Mouse (Mus musculus): ENCODE results near the gene Tedc2. TPM values are rescaled to one million over a fixed set of nuclear protein-coding genes. Genes with fewer than 3 reads are reported as not detected.

Tedc2 gene
- total RNA-seq, 2 experiments from 2014 or later = 1.4 to 1.9 TPM

- no peak for DNase-seq
These were observed 26.9 kb downstream of the Tedc2 start for GRCm38 (mm10) chr17:24193769-24194168.

- no peak for DNase-seq
These were observed 27.4 kb downstream of the Tedc2 start for GRCm38 (mm10) chr17:24193268-24193667.

DNA sequence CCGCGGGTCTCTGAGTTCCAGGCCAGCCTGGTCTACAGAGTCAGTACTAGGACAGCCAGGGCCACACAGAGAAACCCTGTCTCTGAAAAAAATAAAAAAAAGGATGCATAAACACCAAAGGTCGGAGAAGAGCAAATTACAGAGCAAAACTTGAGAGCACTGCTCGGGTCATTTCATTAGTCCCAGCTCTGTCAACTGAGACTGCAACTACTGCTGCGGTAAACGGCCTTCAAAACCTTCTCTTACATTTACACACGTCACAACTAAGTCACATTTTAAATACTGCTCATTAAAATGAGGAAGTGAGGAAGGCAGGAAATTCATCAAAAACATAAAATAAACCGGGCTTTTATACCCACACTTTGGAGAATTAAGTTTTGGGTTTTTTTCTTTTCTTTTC is 27.8 kb downstream of the Tedc2 start:
- no peak for DNase-seq

GRCm38 (mm10) chr17:24191481-24191880 is 29.2 kb downstream of the Tedc2 start:
- DNase-seq = peak; percentile 43

- DNase-seq = no peak
These were observed 29.7 kb downstream of the Tedc2 start for GRCm38 (mm10) chr17:24190934-24191333.

- DNase-seq = no peak
These were observed 46.4 kb downstream of the Tedc2 start for GRCm38 (mm10) chr17:24174259-24174658.

- DNase-seq = no peak
These were observed 47.2 kb downstream of the Tedc2 start for GRCm38 (mm10) chr17:24173423-24173822.

GRCm38 (mm10) chr17:24171738-24172137 is 48.9 kb downstream of the Tedc2 start:
- no peak for DNase-seq

DNA sequence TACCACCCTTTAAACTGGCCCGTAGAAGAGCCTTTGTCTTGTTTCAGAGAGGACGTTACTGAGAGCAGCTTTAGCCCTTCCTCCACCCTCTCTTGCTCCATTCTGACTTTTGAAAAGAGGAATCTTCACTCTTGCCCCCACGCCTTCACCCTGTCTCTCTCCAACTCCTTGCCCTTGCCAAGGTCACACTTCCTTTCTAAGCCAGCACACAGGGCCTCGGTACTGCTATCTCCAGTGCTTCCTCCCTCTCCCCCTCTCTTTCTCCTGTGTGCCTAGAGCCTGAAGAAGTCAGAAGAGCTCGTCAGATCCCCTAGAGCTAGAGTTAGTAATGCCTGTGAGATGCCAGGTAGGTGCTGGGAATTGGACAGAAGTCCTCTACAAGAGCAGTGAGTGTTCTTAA is 49.9 kb downstream of the Tedc2 start:
- no peak for DNase-seq

DNA sequence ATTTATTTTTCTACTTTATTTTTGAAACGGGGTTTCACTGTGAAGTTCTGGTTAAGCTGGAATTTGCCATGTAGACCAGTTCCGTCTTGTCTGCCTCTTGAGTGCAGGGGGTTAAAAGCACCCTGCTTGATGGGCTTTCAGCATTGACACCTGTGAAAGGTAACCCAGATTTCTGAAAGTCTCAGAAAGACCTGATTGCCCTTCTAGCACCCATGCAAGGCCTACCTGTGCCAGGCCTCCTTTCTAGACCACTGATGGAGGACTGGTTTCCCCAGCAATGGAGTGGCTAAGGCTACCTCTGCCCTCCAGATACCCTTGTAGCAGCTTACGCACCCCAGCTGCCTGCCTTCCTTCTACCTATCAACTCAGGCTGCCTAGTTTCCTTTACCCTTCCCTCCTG is 50.5 kb downstream of the Tedc2 start:
- no peak for DNase-seq

- DNase-seq = peak; percentile 91
These were observed 51.2 kb downstream of the Tedc2 start, which contains the start of gene Atp6v0c for GRCm38 (mm10) chr17:24169317-24170065. Gene Atp6v0c, minus strand, starts transcription at chr17:24169702.

GRCm38 (mm10) chr17:24168590-24169277 is 51.9 kb downstream of the Tedc2 start:
- DNase-seq = peak; percentile 57

GRCm38 (mm10) chr17:24167891-24168505 is 52.7 kb downstream of the Tedc2 start:
- no peak for DNase-seq

DNA sequence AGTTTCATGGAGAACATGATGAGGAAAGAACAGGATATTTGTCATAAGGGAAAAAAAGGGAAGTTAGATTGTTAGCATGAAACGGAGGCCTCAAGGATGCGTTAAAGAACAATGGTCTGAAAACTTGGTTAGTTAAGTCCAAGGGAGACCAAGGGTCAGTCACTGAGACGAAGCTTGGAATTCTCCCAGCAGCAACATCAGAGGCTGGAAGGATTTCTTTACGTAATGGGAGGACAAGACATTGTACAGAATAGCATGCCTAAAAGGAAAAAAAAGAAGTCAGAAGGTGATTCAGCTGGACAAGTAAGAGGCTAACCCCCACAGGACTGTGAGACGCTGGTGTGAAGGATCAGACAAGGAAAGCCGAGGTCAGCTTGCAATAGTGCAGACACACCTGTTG is 53.5 kb downstream of the Tedc2 start:
- no peak for DNase-seq

Small RNA genes within 50 kb of the gene (microRNA-seq; reads per million reads assigned to microRNA genes)
- gene Mir5134 (ENCODE audit: borderline replicate concordance in 2 of 2) = 0 to 0.26 reads per million in 2 experiments
- gene Mir6965 (ENCODE audit: borderline replicate concordance in 2 of 2) = 0 reads per million in 2 experiments

Other genes with a start within 250 kb of the Tedc2 start
- gene Prss30, start 240.3 kb downstream of the Tedc2 start, total RNA-seq (2021) = not detected
- not detected for gene Prss22, start 222.8 kb downstream of the Tedc2 start, total RNA-seq (2021)
- gene Prss27, start 182.7 kb downstream of the Tedc2 start, total RNA-seq (2021) = not detected
- gene Kctd5, start 147.4 kb downstream of the Tedc2 start, total RNA-seq (2021) = 1 to 10 TPM; 8.5 to 9.1 TPM
- gene Pdpk1, start 69.9 kb downstream of the Tedc2 start, total RNA-seq (2021) = 10 to 100 TPM; 35.2 to 38.6 TPM
- 1 to 10 TPM; 8.7 to 9.8 TPM for gene Amdhd2, start 57.1 kb downstream of the Tedc2 start, total RNA-seq (2021)
- gene Atp6v0c, start 51.1 kb downstream of the Tedc2 start, total RNA-seq (2021) = 100 to 1,000 TPM; 145 to 159 TPM
- gene Tbc1d24, start 15.3 kb downstream of the Tedc2 start, total RNA-seq (2021) = 1 to 10 TPM; 4.1 to 4.6 TPM
- gene Ntn3, start 11.3 kb downstream of the Tedc2 start, total RNA-seq (2021) = under 1 TPM; 0.35 to 0.56 TPM
- 1 to 10 TPM in 1 of 2 experiments, under 1 TPM in 1; 0.61 to 1.1 TPM for gene Ccnf, start 30.6 kb upstream of the Tedc2 start, total RNA-seq (2021)
- gene Abca17, start 130.2 kb upstream of the Tedc2 start, total RNA-seq (2021) = not detected
- gene Abca3, start 131.1 kb upstream of the Tedc2 start, total RNA-seq (2021) = 1 to 10 TPM; 6.7 to 7.3 TPM
- gene Rnps1, start 193.7 kb upstream of the Tedc2 start, total RNA-seq (2021) = 10 to 100 TPM; 47.3 to 50.6 TPM
- 100 to 1,000 TPM; 134 to 161 TPM for gene Eci1, start 205.8 kb upstream of the Tedc2 start, total RNA-seq (2021)
- gene Dnase1l2, start 222.3 kb upstream of the Tedc2 start, total RNA-seq (2021) = 1 to 10 TPM; 1.0 to 1.5 TPM
- gene E4f1, start 249.5 kb upstream of the Tedc2 start, total RNA-seq (2021) = 10 to 100 TPM in 1 of 2 experiments, 1 to 10 TPM in 1; 9.4 to 10.2 TPM
- gene Pgp, start 249.5 kb upstream of the Tedc2 start, total RNA-seq (2021) = 10 to 100 TPM; 50.8 to 55.0 TPM

Data from gastrocnemius, postnatal 25 days (tissue).